Mouse (Mus musculus) liver, embryonic 14.5 days (tissue): ENCODE data around the gene Ano10.

ENCODE experiments used
- CTCF ChIP-seq: IDR thresholded peaks from 2 replicates; pipeline ENCODE4 v1.5.1; 2016; ENCODE audit warnings: antibody characterized with exemption, low read depth, control low read depth
- EP300 ChIP-seq: IDR thresholded peaks from 2 replicates; pipeline ENCODE4 v1.6.1; 2016; ENCODE audit warnings: antibody characterized with exemption, low read depth

- TF ChIP-seq CTCF = no peak
- no peak for TF ChIP-seq EP300
Observed at GRCm38 (mm10) chr9:122173405-122174233, 120.6 kb downstream of the Ano10 start.
